Mouse (Mus musculus) adrenal gland, adult 18-20 months (tissue): ENCODE data around the gene Ypel3. TPM values are rescaled to one million over a fixed set of nuclear protein-coding genes. Genes with fewer than 3 reads are reported as not detected.

Source experiments
- DNase-seq, 2 experiments: peaks; one replicate each; pipeline ENCODE4 v3.0.0; 2021 to 2022; ENCODE audit warnings: low spot score in 2 of 2
- total RNA-seq, 2 experiments: library from RNA; stranded (reverse); gene quantifications; 1 replicate in 1 of 2; 2 replicates in 1 of 2; pipeline ENCODE4 v1.2.3; 2021

The Ypel3 gene
- total RNA-seq, 2 experiments from 2014 or later = 93.7 to 95.0 TPM

GRCm38 (mm10) chr7:126807405-126807804 lies 30.6 kb downstream of the Ypel3 start:
- DNase-seq = no peak

- DNase-seq = peak; percentile 73 to 76
These were observed 32.1 kb downstream of the Ypel3 start for GRCm38 (mm10) chr7:126808703-126809455.

GRCm38 (mm10) chr7:126809723-126810369 lies 33.1 kb downstream of the Ypel3 start:
- no peak for DNase-seq

GRCm38 (mm10) chr7:126815726-126816222 lies 39.0 kb downstream of the Ypel3 start:
- no peak for DNase-seq

GRCm38 (mm10) chr7:126816494-126816893 lies 39.7 kb downstream of the Ypel3 start:
- no peak for DNase-seq

GRCm38 (mm10) chr7:126817595-126817994 lies 40.8 kb downstream of the Ypel3 start:
- DNase-seq = no peak

GRCm38 (mm10) chr7:126818818-126819217 lies 42.1 kb downstream of the Ypel3 start:
- no peak for DNase-seq

- peak; percentile 85 to 86 for DNase-seq
These were observed 45.2 kb downstream of the Ypel3 start for GRCm38 (mm10) chr7:126821835-126822511.

GRCm38 (mm10) chr7:126822741-126823140 lies 46.0 kb downstream of the Ypel3 start:
- DNase-seq = no peak

GRCm38 (mm10) chr7:126823202-126823711 lies 46.5 kb downstream of the Ypel3 start:
- DNase-seq = no peak

GRCm38 (mm10) chr7:126823940-126824339 lies 47.2 kb downstream of the Ypel3 start:
- DNase-seq = no peak

- DNase-seq = peak in 1 of 2 experiments; percentile 25
These were observed 48.6 kb downstream of the Ypel3 start for GRCm38 (mm10) chr7:126825403-126825802.

GRCm38 (mm10) chr7:126825952-126826351 lies 49.2 kb downstream of the Ypel3 start:
- DNase-seq = no peak

Other genes with a start within 250 kb of the Ypel3 start
- gene Eif3c, start 210.5 kb upstream of the Ypel3 start, total RNA-seq = 100 to 1,000 TPM; 199 to 243 TPM
- gene Apobr, start 192.0 kb upstream of the Ypel3 start, total RNA-seq = 1 to 10 TPM; 2.4 to 3.2 TPM
- 10 to 100 TPM; 34.6 to 35.8 TPM for gene Cln3, start 191.1 kb upstream of the Ypel3 start, total RNA-seq
- under 1 TPM in 1 of 2 experiments, not detected in 1; 0.38 TPM for gene Il27, start 182.0 kb upstream of the Ypel3 start, total RNA-seq
- 10 to 100 TPM; 13.6 to 26.7 TPM for gene Nupr1, start 146.1 kb upstream of the Ypel3 start, total RNA-seq
- 10 to 100 TPM; 39.6 to 50.1 TPM for gene Sgf29, start 127.6 kb upstream of the Ypel3 start, total RNA-seq
- 10 to 100 TPM; 48.0 to 52.5 TPM for gene Sult1a1, start 100.5 kb upstream of the Ypel3 start, total RNA-seq
- gene Bola2, start 81.6 kb upstream of the Ypel3 start, total RNA-seq = 100 to 1,000 TPM in 1 of 2 experiments, 10 to 100 TPM in 1; 98.7 to 105 TPM
- 10 to 100 TPM in 1 of 2 experiments, 1 to 10 TPM in 1; 9.9 to 11.1 TPM for gene Slx1b, start 81.2 kb upstream of the Ypel3 start, total RNA-seq
- gene Coro1a, start 69.2 kb upstream of the Ypel3 start, total RNA-seq = 10 to 100 TPM; 19.0 to 21.7 TPM
- gene Mapk3, start 17.4 kb upstream of the Ypel3 start, total RNA-seq = 100 to 1,000 TPM; 123 to 131 TPM
- gene Gdpd3, start 10.6 kb upstream of the Ypel3 start, total RNA-seq = 1 to 10 TPM; 2.7 to 4.3 TPM
- under 1 TPM; 0.53 to 0.64 TPM for gene Tbx6, start 4.5 kb downstream of the Ypel3 start, total RNA-seq
- 10 to 100 TPM; 75.4 to 85.9 TPM for gene Ppp4c, start 15.5 kb downstream of the Ypel3 start, total RNA-seq
- 10 to 100 TPM; 17.1 to 63.4 TPM for gene Fam57b, start 20.7 kb downstream of the Ypel3 start, total RNA-seq
- gene 4930451I11Rik, start 54.7 kb downstream of the Ypel3 start, total RNA-seq = not detected
- gene Doc2a, start 70.5 kb downstream of the Ypel3 start, total RNA-seq = under 1 TPM; 0.13 to 0.50 TPM
- 10 to 100 TPM in 1 of 2 experiments, 1 to 10 TPM in 1; 9.8 to 11.8 TPM for gene Hirip3, start 85.0 kb downstream of the Ypel3 start, total RNA-seq
- 10 to 100 TPM; 38.4 to 42.5 TPM for gene Ino80e, start 85.4 kb downstream of the Ypel3 start, total RNA-seq
- 10 to 100 TPM; 67.1 to 70.6 TPM for gene Taok2, start 107.7 kb downstream of the Ypel3 start, total RNA-seq
- 10 to 100 TPM; 30.7 to 32.8 TPM for gene Tmem219, start 146.0 kb downstream of the Ypel3 start, total RNA-seq
- 10 to 100 TPM; 18.7 to 21.8 TPM for gene Kctd13, start 151.9 kb downstream of the Ypel3 start, total RNA-seq
- gene Asphd1, start 172.6 kb downstream of the Ypel3 start, total RNA-seq = 1 to 10 TPM; 1.6 to 1.7 TPM
- 10 to 100 TPM; 46.6 to 84.4 TPM for gene Sez6l2, start 173.6 kb downstream of the Ypel3 start, total RNA-seq
- gene Cdipt, start 199.0 kb downstream of the Ypel3 start, total RNA-seq = 10 to 100 TPM; 75.0 to 82.1 TPM
- gene Cdiptos, start 199.1 kb downstream of the Ypel3 start, total RNA-seq = under 1 TPM; 0.42 to 0.70 TPM
- 100 to 1,000 TPM in 1 of 2 experiments, 10 to 100 TPM in 1; 92.6 to 135 TPM for gene Mvp, start 237.7 kb downstream of the Ypel3 start, total RNA-seq
- 1 to 10 TPM; 1.3 to 3.0 TPM for gene Pagr1b, start 239.5 kb downstream of the Ypel3 start, total RNA-seq
- gene Pagr1a, start 240.4 kb downstream of the Ypel3 start, total RNA-seq = 10 to 100 TPM in 1 of 2 experiments, 1 to 10 TPM in 1; 5.5 to 16.5 TPM
- 10 to 100 TPM; 12.9 to 27.0 TPM for gene Gm42742, start 244.1 kb downstream of the Ypel3 start, total RNA-seq
- 1 to 10 TPM; 3.7 to 4.4 TPM for gene Prrt2, start 244.3 kb downstream of the Ypel3 start, total RNA-seq